Mouse (Mus musculus) neural tube, embryonic 14.5 days (tissue): Measurements from ENCODE around the gene Fgfrl1. TPM values are rescaled to one million over a fixed set of nuclear protein-coding genes. Genes with fewer than 3 reads are reported as not detected.
A peak's percentile ranks its signal among the peaks of the same experiment; 100 is the strongest.

ENCODE experiments used
- ATAC-seq: fragments of 200-750 bp; cut with Nextera tagmentation; 2 replicates; pipeline ENCODE4 v1.8.0; 2017; ENCODE audit warnings: low read depth, mild to moderate bottlenecking, moderate TSS enrichment, moderate library complexity
- H3K27ac ChIP-seq: fragments of 300-500 bp; sonication (generic); 2 replicates; pipeline ENCODE4 v1.5.1; 2014; ENCODE audit warnings: low read depth, mild to moderate bottlenecking, control low read depth, low read length, moderate library complexity, mixed read lengths
- H3K27me3 ChIP-seq: fragments of 300-500 bp; sonication (generic); 2 replicates; pipeline ENCODE4 v1.6.1; 2014; ENCODE audit warnings: low read length; ENCODE audit not compliant: control insufficient read depth, insufficient read depth
- H3K36me3 ChIP-seq: fragments of 300-500 bp; sonication (generic); 2 replicates; pipeline ENCODE4 v1.6.1; 2014; ENCODE audit warnings: low read length, mixed read lengths; ENCODE audit not compliant: control insufficient read depth, insufficient read depth
- H3K4me1 ChIP-seq: fragments of 300-500 bp; sonication (generic); 2 replicates; pipeline ENCODE4 v1.6.1; 2014; ENCODE audit warnings: low read length; ENCODE audit not compliant: control insufficient read depth, insufficient read depth
- H3K4me2 ChIP-seq: fragments of 300-500 bp; sonication (generic); 2 replicates; pipeline ENCODE4 v1.6.1; 2014; ENCODE audit warnings: mild to moderate bottlenecking, low read depth, low read length, control low read depth
- H3K4me3 ChIP-seq: fragments of 300-500 bp; sonication (generic); 2 replicates; pipeline ENCODE4 v1.5.1; 2014; ENCODE audit warnings: low read depth, low read length, control low read depth, mixed read lengths
- H3K9ac ChIP-seq: fragments of 300-500 bp; sonication (generic); replicated peaks from 2 replicates; pipeline ENCODE4 v1.6.1; 2014; ENCODE audit warnings: low read depth, mild to moderate bottlenecking, control low read depth, low read length, mixed read lengths
- H3K9me3 ChIP-seq: fragments of 300-500 bp; sonication (generic); 2 replicates; pipeline ENCODE4 v1.6.1; 2016; ENCODE audit warnings: low read length; ENCODE audit not compliant: control insufficient read depth
- WGBS: fragments of 180-500 bp; shearing (Covaris S2); extraction: QIAGEN DNeasy Blood & Tissue Kit; methylation state at CpG from one replicate; pipeline ENCODE4 v1.1.7; 2014; 5-methylcytosine and 5-hydroxymethylcytosine counted together
- polyA plus RNA-seq: library from polyadenylated mRNA; unstranded; fragments of >200 nt; fragmentation: Nextera tagmentation; extraction: Ambion mirVana; gene quantifications from 2 replicates; pipeline ENCODE4 v1.2.1, GENCODE M21; 2014

The Fgfrl1 gene
- polyA plus RNA-seq: 6.5 and 7.0 TPM in 2 replicates

DNA sequence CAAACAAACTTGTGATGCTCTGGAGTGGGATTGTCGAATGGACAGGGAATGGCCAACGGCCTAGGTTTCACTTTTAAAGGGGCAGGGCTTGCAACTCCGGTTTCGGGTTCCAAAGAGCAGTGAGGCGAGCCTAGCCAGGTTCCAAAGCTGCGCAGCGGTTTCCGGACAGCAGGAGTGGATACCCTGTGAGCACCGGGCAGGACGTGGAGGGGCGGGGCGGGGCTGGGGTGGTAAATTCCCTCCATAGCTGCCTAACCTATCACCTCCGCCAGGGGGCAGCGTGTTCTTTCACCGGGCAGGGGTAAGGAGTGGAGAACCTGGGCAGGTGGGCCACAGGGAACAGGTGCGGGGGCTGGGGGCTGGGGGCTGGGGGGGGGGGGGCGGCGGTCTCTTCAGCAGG is at the start of gene Fgfrl1:
Gene Fgfrl1 (plus strand): TSS at position 112 of the 400 bp plus-strand sequence.
- Histone ChIP-seq H3K9ac (no peak within 1 kb of the TSS), H3K27me3 (peaks cover 6% of the 10 kb centered on the region; the same call in 1 of the 2 replicates), H3K36me3 (no peaks in the 10 kb centered on the region), H3K4me1 (0 out of 2 replicates have a peak, but pooled peaks cover 4% of the 10 kb centered on the region), H3K9me3 (no peaks in the 10 kb centered on the region), H3K4me3 (0 out of 2 replicates have a peak within 1 kb of the TSS, but pooled peaks have one; percentile 9), H3K4me2 (peak within 1 kb of the TSS; percentile 24; the same call in 1 of the 2 replicates), H3K27ac (no peak within 1 kb of the TSS)
- WGBS: 2% methylated on average over 16 of the region's 18 CpGs
- no peak for ATAC-seq

DNA sequence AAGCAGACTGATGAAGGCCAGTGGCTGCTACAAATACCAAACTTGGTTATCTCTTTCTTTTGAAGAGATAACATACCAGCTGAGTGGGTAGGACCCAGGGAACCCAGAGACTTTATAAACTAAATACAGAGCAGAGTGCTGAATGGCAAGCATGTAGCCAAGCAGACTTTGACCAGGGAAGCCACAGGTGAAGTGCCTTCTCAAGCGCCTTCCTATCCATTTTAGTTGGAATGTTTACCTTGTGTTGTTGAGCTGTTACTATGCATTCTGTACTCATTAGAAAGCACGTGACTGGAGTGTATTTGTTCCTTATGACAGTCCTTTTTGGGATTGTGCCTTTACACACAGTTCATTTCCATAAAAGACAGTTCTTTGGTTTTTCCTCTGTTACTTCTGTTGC is 48.5 kb upstream of the Fgfrl1 start:
- H3K9ac ChIP-seq: no peak overlapping the region
- no peaks in the 10 kb centered on the region for H3K4me1 ChIP-seq
- no peak overlapping the region for H3K4me3 ChIP-seq
- peaks cover 16% of the 10 kb centered on the region; the same call in 1 of the 2 replicates for H3K36me3 ChIP-seq
- WGBS: 80% methylated on average over 2 of the region's 2 CpGs
- no peak for ATAC-seq
- no peak overlapping the region for H3K27ac ChIP-seq
- H3K4me2 ChIP-seq: no peak overlapping the region
- H3K27me3 ChIP-seq: no peaks in the 10 kb centered on the region
- H3K9me3 ChIP-seq: no peaks in the 10 kb centered on the region

DNA sequence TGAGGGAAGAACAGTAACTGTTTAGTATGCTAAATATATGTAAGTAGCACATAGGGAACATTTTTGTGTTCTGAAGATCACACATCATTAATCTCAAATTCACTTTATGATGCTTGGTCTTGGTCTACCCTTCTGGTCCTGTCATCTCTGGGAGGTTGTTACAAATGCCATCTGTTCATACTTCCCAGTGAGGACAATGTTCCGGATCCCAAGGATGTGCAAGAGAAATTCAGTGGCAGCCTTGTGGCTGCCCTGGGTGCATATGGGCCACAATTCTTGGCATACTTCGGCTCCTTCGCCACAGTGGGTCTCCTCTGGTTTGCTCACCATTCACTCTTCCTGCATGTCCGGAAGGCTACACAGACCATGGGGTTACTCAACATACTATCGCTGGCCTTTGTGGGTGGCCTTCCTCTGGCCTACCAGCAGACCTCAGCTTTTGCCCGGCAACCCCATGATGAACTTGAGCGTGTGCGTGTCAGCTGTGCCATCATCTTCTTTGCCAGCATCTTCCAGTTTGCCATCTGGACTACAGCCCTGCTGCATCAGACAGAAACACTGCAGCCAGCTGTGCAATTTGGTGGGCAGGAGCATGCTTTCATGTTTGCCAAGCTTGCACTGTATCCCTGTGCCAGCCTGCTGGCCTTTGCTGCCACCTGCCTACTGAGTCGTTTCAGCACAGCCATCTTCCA is 46.4 kb upstream of the Fgfrl1 start:
- 88% methylated on average over 9 of the region's 9 CpGs for WGBS

DNA sequence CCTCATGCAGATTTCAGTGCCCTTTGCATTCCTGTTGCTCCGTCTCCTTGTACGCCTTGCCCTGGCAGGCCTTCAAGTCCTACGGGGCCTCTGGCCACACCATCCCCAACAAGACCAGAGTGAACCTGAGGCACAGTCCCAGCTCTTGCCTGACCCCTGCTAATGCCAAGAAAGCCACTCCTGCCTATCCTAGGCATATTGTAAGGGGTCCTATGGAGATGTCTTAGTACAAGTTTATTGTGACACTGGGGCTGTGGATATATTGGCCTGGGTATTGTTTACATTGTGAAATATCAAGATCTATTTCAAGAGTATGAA is 45.9 kb upstream of the Fgfrl1 start:
- H3K36me3 ChIP-seq: peaks cover 32% of the 10 kb centered on the region; the same call in 1 of the 2 replicates
- no peak overlapping the region for H3K9ac ChIP-seq
- no peaks in the 10 kb centered on the region for H3K27me3 ChIP-seq
- peak overlapping the region; percentile 10; the same call in 1 of the 2 replicates for H3K27ac ChIP-seq
- no peak for ATAC-seq
- H3K4me2 ChIP-seq: no peak overlapping the region
- WGBS: 95% methylated on average over 3 of the region's 3 CpGs
- H3K9me3 ChIP-seq: no peaks in the 10 kb centered on the region
- H3K4me1 ChIP-seq: no peaks in the 10 kb centered on the region
- no peak overlapping the region for H3K4me3 ChIP-seq

More for the DNA sequence above, 46.4 kb upstream of the Fgfrl1 start:
- H3K36me3 ChIP-seq: peaks cover 32% of the 10 kb centered on the region; the same call in 1 of the 2 replicates
- H3K9ac ChIP-seq: no peak overlapping the region
- no peaks in the 10 kb centered on the region for H3K4me1 ChIP-seq
- peak overlapping the region; percentile 10; the same call in 1 of the 2 replicates for H3K27ac ChIP-seq
- no peaks in the 10 kb centered on the region for H3K27me3 ChIP-seq
- H3K4me3 ChIP-seq: no peak overlapping the region
- no peak overlapping the region for H3K4me2 ChIP-seq
- ATAC-seq: 0 out of 2 replicates have a peak, but pooled peaks have one; percentile 16
- no peaks in the 10 kb centered on the region for H3K9me3 ChIP-seq

DNA sequence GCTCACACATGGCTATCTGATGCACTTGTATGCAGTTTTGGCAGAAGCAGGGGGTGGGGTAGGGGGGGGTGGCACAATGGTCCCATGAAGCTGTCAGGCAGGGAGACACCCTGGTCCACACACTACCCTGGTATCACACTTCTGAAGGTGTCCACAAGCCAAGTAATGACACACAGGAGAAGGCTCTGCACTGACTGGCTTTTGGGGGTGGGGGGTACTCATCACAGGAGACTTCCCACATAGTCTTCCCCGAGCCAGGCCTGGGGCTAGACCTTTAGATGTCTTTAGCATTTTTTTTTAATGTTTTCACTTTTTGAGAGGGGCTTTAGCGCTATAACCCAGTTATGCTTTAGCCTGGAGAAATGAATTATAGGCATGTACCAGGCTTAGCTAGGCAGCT is 44.9 kb upstream of the Fgfrl1 start:
- no peaks in the 10 kb centered on the region for H3K27me3 ChIP-seq
- ATAC-seq: no peak
- H3K36me3 ChIP-seq: peaks cover 32% of the 10 kb centered on the region; the same call in 1 of the 2 replicates
- no peaks in the 10 kb centered on the region for H3K9me3 ChIP-seq
- no peak overlapping the region for H3K4me3 ChIP-seq
- H3K27ac ChIP-seq: no peak overlapping the region
- H3K9ac ChIP-seq: no peak overlapping the region
- no peaks in the 10 kb centered on the region for H3K4me1 ChIP-seq
- WGBS: 90% methylated on average over 2 of the region's 2 CpGs
- no peak overlapping the region for H3K4me2 ChIP-seq

DNA sequence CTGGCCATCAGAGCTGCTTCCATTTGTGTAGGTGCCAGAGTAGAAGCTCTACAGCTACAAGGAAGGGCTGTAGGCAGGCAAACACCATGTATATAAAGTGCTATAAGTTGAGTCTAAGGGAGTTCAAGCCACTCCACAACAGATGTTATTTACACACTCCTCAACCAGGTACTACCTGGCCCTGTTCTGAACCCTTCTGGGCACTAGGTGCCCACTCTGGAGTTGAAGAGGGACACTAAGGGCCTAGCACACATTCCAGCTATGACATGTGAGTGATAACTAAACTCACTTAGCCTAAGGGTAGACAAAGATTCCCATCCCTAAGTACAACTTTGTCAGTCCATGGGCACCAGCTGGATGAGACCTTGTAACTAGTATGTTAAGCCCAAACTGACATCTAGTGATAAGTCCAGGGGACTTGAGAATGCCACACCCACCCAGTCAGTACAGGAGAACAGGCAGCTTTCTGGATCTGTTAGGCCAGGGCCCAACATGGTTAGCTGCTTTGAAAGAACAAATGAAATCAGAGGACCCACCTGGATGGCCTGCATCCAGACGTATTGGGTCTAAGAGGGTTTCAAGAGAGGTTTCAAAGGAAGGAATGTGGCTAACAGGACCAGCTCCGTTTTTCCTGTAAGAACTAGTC is 44.2 kb upstream of the Fgfrl1 start:
- H3K36me3 ChIP-seq: peaks cover 34% of the 10 kb centered on the region
- WGBS: 91% methylated on average over 2 of the region's 2 CpGs
- H3K9ac ChIP-seq: no peak overlapping the region
- no peaks in the 10 kb centered on the region for H3K9me3 ChIP-seq
- no peaks in the 10 kb centered on the region for H3K27me3 ChIP-seq
- H3K4me2 ChIP-seq: no peak overlapping the region
- ATAC-seq: no peak
- H3K4me3 ChIP-seq: no peak overlapping the region
- no peaks in the 10 kb centered on the region for H3K4me1 ChIP-seq
- no peak overlapping the region for H3K27ac ChIP-seq

DNA sequence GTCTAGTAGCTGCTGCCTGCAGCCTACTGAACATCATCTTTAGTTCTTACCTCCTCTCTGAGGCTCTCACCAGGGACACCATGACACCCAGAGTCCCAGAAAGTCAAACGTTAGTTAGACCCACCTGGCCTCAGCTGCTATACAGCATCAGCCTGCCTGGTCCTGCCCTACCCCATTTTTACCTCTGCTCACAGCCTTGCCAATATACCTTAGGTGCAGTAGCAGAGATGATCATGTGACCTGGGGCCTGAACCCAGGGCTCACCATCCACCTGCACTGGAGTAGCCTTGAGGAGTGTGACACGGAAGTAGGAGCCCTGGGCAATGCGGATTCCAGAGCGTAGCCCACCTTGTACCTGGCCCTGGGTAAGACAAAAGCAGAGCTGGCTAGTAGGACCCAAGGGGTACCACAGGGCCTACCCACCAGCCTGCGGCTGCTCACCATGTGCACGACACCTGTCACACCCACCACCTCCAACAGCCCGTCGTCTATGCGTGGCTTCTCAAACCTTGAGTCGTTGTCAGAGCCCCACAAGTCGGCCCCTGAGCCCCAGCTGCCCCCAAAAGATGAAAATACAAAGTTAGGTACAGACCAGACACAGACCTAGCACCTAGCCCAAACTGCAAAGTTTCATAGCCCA is 43.1 kb upstream of the Fgfrl1 start:
- Histone ChIP-seq H3K4me2 (no peak overlapping the region), H3K9ac (no peak overlapping the region), H3K9me3 (no peaks in the 10 kb centered on the region), H3K4me3 (no peak overlapping the region), H3K4me1 (no peaks in the 10 kb centered on the region), H3K27me3 (no peaks in the 10 kb centered on the region), H3K36me3 (peaks cover 44% of the 10 kb centered on the region), H3K27ac (no peak overlapping the region)
- ATAC-seq: no peak
- WGBS: 93% methylated on average over 11 of the region's 11 CpGs

DNA sequence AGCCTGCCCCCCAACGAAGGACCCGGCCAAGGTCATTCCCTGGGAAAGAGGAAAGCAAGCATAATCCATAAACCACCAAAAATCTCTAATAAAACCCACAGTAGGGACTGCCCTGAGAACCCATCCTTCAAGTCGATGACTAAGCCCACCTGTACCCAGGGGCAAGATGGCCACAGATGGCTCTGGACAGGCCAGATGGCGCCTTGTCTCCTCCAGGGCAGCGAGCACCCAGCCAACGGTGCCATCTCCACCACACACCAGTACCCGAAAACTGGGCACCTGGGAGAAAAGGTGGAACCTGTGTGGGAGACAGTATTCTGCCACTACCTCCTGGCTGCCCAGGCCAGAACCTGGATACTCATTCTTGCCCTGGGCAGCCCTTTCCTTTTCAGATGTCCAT is 41.8 kb upstream of the Fgfrl1 start:
- 92% methylated on average over 7 of the region's 7 CpGs for WGBS
- no peak overlapping the region for H3K4me3 ChIP-seq
- no peak overlapping the region for H3K9ac ChIP-seq
- no peaks in the 10 kb centered on the region for H3K27me3 ChIP-seq
- no peaks in the 10 kb centered on the region for H3K4me1 ChIP-seq
- no peak for ATAC-seq
- no peaks in the 10 kb centered on the region for H3K9me3 ChIP-seq
- H3K36me3 ChIP-seq: peaks cover 57% of the 10 kb centered on the region
- H3K4me2 ChIP-seq: no peak overlapping the region
- no peak overlapping the region for H3K27ac ChIP-seq
